Mouse (Mus musculus) forebrain, embryonic 13.5 days (tissue): Measurements from ENCODE around the gene Sumf1. TPM values are rescaled to one million over a fixed set of nuclear protein-coding genes. Genes with fewer than 3 reads are reported as not detected.

Source experiments
- ATAC-seq: fragments of 200-750 bp; cut with Nextera tagmentation; 2 replicates; pipeline ENCODE4 v1.8.0; 2017
- H3K27ac ChIP-seq: fragments of 300-500 bp; sonication (generic); 2 replicates; pipeline ENCODE4 v1.5.1; 2015; ENCODE audit warnings: inconsistent platforms, mild to moderate bottlenecking, moderate library complexity
- H3K27me3 ChIP-seq: fragments of 300-500 bp; sonication (generic); 2 replicates; pipeline ENCODE4 v1.6.1; 2015; ENCODE audit warnings: mild to moderate bottlenecking, inconsistent platforms
- H3K36me3 ChIP-seq: fragments of 300-500 bp; sonication (generic); 2 replicates; pipeline ENCODE4 v1.6.1; 2015; ENCODE audit warnings: mild to moderate bottlenecking, inconsistent platforms; ENCODE audit not compliant: poor library complexity, severe bottlenecking
- H3K4me1 ChIP-seq: fragments of 300-500 bp; sonication (generic); 2 replicates; pipeline ENCODE4 v1.6.1; 2015; ENCODE audit warnings: inconsistent platforms
- H3K4me2 ChIP-seq: fragments of 300-500 bp; sonication (generic); 2 replicates; pipeline ENCODE4 v1.6.1; 2015; ENCODE audit warnings: inconsistent platforms, mild to moderate bottlenecking, moderate library complexity
- H3K4me3 ChIP-seq: fragments of 300-500 bp; sonication (generic); 2 replicates; pipeline ENCODE4 v1.5.1; 2015; ENCODE audit warnings: mild to moderate bottlenecking, inconsistent platforms
- H3K9ac ChIP-seq: fragments of 300-500 bp; sonication (generic); 2 replicates; pipeline ENCODE4 v1.6.1; 2015; ENCODE audit warnings: mild to moderate bottlenecking, inconsistent platforms
- H3K9me3 ChIP-seq: fragments of 300-500 bp; sonication (generic); replicated peaks from 2 replicates; pipeline ENCODE4 v1.6.1; 2016; ENCODE audit warnings: inconsistent platforms
- WGBS: fragments of 180-500 bp; shearing (Covaris S2); methylation state at CpG from one replicate; pipeline ENCODE4 v1.1.7; 2015; 5-methylcytosine and 5-hydroxymethylcytosine counted together
- polyA plus RNA-seq: library from polyadenylated mRNA; unstranded; fragments of >200 nt; fragmentation: Nextera tagmentation; extraction: Ambion mirVana; gene quantifications from 2 replicates; pipeline ENCODE4 v1.2.1, GENCODE M21; 2015

The Sumf1 gene
- polyA plus RNA-seq, 1 experiment from 2014 or later, result 12.6 TPM

DNA sequence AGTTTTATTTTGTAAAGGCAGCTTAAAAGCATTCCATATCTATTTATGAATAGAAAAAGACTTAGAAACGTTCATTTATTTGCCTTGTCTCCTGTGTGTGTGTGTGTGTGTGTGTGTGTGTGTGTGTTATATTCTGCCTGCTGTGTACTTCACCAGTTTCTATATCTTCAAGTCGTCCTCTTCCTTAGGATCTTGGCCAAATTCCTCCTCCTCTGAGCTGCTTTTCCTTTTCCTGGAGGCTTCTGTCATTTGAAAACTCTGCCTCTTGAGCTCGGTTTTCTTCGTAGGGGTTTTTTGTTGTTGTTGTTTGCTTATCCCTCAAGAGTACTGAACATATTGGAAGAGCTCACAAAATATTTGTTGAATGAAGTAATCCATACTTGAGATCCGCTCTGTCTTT, 37.1 kb upstream of the Sumf1 start:
- Histone ChIP-seq H3K4me3 (no peak overlapping the region), H3K4me1 (no peaks in the 10 kb centered on the region), H3K9me3 (no peaks in the 10 kb centered on the region), H3K36me3 (no peaks in the 10 kb centered on the region), H3K27ac (no peak overlapping the region), H3K27me3 (no peaks in the 10 kb centered on the region), H3K9ac (no peak overlapping the region), H3K4me2 (no peak overlapping the region)
- ATAC-seq, result no peak
- 63% methylated on average over 5 of the region's 5 CpGs for WGBS

DNA sequence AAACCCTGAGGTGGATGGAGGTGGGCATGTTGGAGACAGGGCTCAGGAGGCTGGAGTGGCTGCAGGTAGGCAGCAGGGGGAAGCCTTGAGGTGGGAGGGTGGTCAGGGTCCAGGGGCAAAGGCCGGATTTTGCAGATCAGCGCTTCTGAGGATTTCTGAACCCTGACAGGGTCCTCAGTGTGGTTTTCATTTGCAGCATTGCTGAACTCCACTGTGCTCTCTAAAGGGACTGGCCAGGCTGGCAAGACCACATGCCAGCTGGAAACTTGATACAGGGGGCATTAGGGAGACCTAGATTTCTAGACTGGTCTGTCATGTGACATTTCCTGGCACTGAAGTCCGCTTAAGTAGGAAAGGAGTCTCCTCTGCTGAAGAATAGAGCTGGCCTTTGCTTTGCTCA, 32.6 kb upstream of the Sumf1 start:
- no peaks in the 10 kb centered on the region for H3K36me3 ChIP-seq
- H3K27ac ChIP-seq, result no peak overlapping the region

DNA sequence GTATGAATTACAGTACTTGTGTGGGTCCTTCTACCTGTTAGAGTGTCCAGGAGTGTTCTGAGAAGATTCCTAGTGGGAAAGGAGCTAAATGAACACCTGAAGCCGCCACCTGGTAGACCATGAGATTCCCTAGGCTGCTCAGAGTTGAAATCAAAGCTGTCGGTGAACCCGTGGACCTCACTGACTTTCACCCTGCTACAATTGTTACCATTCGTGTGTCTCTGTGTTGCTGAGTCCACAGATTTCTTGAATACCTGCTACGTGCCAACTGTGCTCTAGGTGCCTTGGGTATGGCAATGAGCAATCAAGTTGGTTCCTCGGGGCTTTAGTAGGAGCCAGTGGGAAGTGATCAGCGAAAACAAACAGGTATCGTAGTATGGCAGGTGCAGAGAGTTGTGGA, 31.4 kb upstream of the Sumf1 start:
- no peak overlapping the region for H3K4me3 ChIP-seq
- no peak overlapping the region for H3K27ac ChIP-seq
- no peak for ATAC-seq
- no peaks in the 10 kb centered on the region for H3K36me3 ChIP-seq
- H3K27me3 ChIP-seq, result no peaks in the 10 kb centered on the region
- peaks cover 20% of the 10 kb centered on the region for H3K4me1 ChIP-seq
- no peak overlapping the region for H3K9ac ChIP-seq
- 96% methylated on average over 8 of the region's 8 CpGs for WGBS
- H3K9me3 ChIP-seq, result no peaks in the 10 kb centered on the region
- no peak overlapping the region for H3K4me2 ChIP-seq

More for the DNA sequence above, 32.6 kb upstream of the Sumf1 start:
- no peak overlapping the region for H3K4me2 ChIP-seq
- 85% methylated on average over 3 of the region's 3 CpGs for WGBS
- peaks cover 16% of the 10 kb centered on the region for H3K4me1 ChIP-seq
- no peaks in the 10 kb centered on the region for H3K9me3 ChIP-seq
- no peak overlapping the region for H3K4me3 ChIP-seq
- H3K27me3 ChIP-seq, result no peaks in the 10 kb centered on the region
- H3K9ac ChIP-seq, result no peak overlapping the region
- no peak for ATAC-seq

DNA sequence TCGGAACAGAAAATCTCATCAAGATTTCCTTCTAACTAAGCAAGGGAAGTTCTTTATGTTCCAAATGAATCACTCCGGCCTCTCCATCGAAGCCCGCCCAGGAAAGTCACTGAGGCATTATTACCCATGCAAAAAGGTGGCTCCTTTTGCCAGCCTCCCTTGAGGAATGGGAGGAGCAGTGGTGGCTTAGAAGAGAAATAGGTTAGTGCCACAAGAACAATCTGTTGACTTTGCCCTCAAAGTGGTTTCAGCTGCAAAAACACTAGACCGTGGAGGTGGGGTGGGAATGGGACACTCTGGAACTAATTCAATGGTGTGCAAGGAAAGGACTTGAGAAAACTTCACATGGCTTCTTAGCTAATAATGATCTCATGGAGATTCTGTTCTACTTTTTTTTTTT, 30.7 kb upstream of the Sumf1 start:
- Histone ChIP-seq H3K4me2 (no peak overlapping the region), H3K36me3 (no peaks in the 10 kb centered on the region), H3K27ac (no peak overlapping the region), H3K9ac (no peak overlapping the region), H3K4me1 (peaks cover 23% of the 10 kb centered on the region), H3K4me3 (no peak overlapping the region), H3K27me3 (no peaks in the 10 kb centered on the region), H3K9me3 (no peaks in the 10 kb centered on the region)
- no peak for ATAC-seq
- 87% methylated on average over 5 of the region's 5 CpGs for WGBS

DNA sequence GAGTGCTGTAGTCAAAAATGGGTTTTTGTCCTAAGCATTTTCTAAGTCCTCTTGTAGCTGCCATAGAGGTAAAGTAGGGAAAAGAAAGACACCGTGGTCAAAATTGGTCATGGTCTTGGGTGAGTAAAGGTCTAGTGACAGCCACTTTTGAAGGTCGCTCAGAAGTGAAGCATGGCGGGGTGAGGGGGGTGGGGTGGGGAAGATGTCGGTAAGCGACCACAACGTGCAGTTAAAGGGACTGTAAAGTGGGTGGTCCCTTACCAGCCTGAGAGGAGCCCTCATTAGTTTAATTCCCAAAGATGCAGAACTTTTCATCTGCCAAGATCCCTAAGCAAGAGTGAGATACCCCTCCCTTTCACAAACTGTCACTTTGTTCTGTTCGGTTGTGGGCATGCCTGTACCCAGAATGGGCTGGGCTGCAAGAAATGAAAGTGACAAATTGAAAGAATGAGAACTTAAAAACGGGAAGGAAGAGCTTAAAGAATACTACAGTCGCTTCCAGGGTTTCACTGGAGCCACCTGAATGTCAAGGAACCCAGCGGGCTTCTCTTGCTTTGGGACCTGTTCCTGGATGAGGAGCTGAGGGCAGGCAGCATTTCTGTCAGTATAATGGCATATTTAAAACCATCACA, 29.0 kb upstream of the Sumf1 start:
- no peak for ATAC-seq
- H3K4me3 ChIP-seq, result peak overlapping the region; percentile 66
- no peaks in the 10 kb centered on the region for H3K9me3 ChIP-seq
- H3K27me3 ChIP-seq, result no peaks in the 10 kb centered on the region
- no peaks in the 10 kb centered on the region for H3K36me3 ChIP-seq
- no peak overlapping the region for H3K27ac ChIP-seq
- H3K9ac ChIP-seq, result peak overlapping the region; percentile 72; the same call in 1 of the 2 replicates
- H3K4me1 ChIP-seq, result peaks cover 23% of the 10 kb centered on the region
- WGBS, result 10% methylated on average over 10 of the region's 10 CpGs
- H3K4me2 ChIP-seq, result peak overlapping the region; percentile 92

DNA sequence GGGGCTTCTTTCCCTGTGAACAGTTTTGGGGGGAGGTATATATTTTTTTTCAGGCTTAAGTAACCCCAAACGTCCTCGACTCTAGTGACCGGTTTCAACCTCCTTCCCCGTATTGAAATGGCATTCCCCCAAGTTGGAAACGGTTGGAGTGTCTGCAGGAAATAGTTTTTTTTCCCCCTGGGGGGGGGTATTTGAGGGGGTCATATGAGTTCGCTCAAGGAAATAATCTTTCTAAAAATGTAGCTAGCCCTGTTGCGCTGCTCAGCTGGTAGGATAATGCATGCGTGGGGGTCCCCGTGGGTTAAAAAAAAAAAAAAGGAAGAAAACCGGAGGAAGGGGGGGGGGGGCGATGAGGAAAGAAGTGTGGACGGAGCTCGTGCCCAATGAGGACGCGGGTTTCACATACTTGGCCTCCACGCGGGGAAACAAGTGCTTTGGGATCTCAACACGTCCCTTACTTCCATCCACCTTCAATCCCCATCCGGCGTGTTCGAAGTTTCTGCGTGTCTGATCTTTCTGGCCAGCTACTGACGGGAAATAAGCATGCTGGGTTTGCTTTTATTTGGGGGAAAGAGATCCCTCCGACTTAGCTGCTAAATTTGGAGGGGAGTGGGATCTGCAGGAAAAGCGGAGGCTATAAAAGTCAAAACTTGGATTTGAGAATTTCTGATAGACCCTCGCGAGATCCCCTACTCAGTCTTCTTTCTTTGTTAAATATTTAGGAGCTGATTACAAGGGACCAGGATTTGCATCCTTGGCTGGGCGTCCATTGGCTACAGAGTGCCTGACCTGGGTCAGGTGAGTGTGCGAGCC, 28.3 kb upstream of the Sumf1 start:
- under 1% methylated on average over 27 of the region's 29 CpGs for WGBS
- ATAC-seq, result no peak
- H3K9me3 ChIP-seq, result no peaks in the 10 kb centered on the region
- H3K27me3 ChIP-seq, result no peaks in the 10 kb centered on the region
- no peak overlapping the region for H3K27ac ChIP-seq
- no peaks in the 10 kb centered on the region for H3K36me3 ChIP-seq
- peaks cover 23% of the 10 kb centered on the region for H3K4me1 ChIP-seq
- peak overlapping the region; percentile 92 for H3K4me2 ChIP-seq
- H3K9ac ChIP-seq, result peak overlapping the region; percentile 72
- peak overlapping the region; percentile 66 for H3K4me3 ChIP-seq

DNA sequence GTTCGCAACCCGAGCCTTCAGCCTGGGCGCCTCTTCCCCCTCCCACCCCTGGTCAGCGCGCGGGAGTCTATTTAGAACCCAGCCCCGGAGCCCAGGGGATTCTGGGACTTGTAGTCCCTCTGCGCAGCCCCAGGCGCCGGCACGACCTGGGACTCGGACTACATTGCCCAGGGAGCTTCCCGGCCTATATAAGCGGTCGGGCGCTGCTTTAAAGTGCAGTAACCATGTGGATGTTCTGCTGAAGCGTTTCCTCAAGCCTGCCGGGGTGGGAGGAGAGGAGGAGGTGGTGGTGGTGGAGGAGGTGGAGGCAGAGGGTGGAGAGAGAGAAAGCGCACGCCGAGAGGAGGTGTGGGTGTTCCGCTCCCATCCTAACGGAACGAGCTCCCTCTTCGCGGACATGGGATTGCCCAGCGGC, 27.5 kb upstream of the Sumf1 start, which contains the start of gene Itpr1:
Itpr1 (plus strand) TSS at position 216 of the 415 bp plus-strand sequence.
- Histone ChIP-seq H3K4me1 (peaks cover 23% of the 10 kb centered on the region), H3K9me3 (no peaks in the 10 kb centered on the region), H3K27ac (no peak within 1 kb of the TSS), H3K36me3 (no peaks in the 10 kb centered on the region), H3K4me3 (peak within 1 kb of the TSS; percentile 66), H3K27me3 (no peaks in the 10 kb centered on the region), H3K4me2 (peak within 1 kb of the TSS; percentile 92), H3K9ac (peak within 1 kb of the TSS; percentile 72)
- peak; percentile 100 for ATAC-seq
- under 1% methylated on average over 20 of the region's 27 CpGs for WGBS

DNA sequence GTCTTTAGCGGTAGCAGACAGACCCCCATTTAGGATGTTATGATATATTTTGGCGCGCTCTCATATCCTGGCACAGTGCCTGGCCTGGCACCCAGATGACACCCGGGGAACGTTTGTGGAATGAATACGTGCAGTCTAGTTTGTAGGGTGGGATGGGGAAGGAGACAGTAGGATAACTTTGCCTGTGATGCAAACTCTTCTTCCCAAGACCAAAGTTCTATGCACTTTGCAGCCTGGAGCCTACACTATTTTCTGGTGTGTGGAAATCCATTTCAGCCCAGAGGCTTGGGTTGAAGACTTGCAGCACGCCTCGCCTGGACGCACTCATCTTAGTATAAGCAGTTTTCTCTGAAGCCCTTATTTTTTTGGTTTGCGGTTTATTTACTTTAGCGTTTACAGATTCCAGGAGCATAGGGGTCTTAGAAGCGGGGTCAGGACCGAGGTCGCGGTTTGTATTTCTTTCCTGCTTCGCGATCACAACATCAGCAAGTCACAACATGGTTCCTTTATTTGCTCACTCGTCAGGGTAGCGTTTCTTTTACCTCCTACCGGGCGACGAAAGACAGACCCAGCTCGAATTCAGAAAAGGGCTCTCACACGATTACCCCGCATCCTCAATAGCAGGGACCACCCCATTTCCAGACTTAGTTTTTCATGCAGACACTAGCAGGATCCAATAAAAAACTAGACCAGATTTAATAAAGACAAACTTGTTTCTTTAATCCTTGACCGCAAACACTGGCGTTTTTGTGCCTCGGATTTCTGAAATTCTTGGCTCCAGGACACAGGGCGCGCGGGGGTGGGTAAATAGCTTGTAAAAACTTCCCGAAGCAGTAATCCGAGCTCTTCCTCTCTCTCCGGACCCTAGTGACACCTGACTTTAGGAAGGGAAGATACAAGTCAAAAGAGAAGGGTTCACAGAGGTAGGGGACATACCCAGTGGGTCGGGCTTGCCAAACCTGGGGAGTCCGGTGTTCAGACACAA, 26.8 kb upstream of the Sumf1 start:
- Histone ChIP-seq H3K4me3 (peak overlapping the region; percentile 66), H3K27me3 (no peaks in the 10 kb centered on the region), H3K27ac (no peak overlapping the region), H3K4me2 (peak overlapping the region; percentile 92), H3K4me1 (peaks cover 23% of the 10 kb centered on the region), H3K9ac (peak overlapping the region; percentile 63), H3K9me3 (no peaks in the 10 kb centered on the region), H3K36me3 (no peaks in the 10 kb centered on the region)
- 7% methylated on average over 36 of the region's 36 CpGs for WGBS
- peak; percentile 11 for ATAC-seq

DNA sequence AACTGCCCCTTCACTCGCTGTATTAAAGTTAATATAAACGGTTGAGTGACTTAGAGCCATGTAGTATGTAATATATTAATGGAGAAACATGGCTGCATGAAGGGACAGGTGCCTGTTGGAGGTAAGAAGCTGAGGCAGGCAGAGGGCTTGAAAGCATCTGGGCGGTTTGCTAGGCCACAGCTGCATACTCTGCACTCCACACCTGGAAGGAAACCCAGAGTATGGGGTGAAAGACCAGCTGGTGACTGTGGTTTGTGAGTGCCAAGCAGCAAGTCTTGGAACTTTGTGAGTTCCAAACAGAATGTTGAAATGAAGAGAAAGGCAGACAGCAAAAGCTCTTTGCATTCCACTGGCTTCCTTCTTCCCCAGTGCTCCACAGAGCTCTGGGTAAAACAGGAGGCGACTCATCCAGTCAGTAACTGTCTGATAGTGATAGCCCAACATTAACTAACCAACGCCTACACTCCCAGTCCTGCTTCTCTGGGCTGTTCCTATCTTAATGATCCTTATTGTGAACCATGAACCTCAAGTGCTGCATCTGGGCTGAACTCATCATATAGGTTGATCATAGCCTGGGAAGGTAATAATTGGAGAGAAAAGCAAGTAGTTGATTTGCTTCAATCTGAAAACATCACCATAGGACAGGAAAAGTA, 21.7 kb upstream of the Sumf1 start:
- Histone ChIP-seq H3K4me1 (peaks cover 5% of the 10 kb centered on the region), H3K9ac (no peak overlapping the region), H3K4me3 (no peak overlapping the region), H3K27me3 (no peaks in the 10 kb centered on the region), H3K9me3 (no peaks in the 10 kb centered on the region), H3K36me3 (no peaks in the 10 kb centered on the region), H3K4me2 (no peak overlapping the region), H3K27ac (no peak overlapping the region)
- WGBS, result 86% methylated on average over 5 of the region's 5 CpGs
- ATAC-seq, result no peak

DNA sequence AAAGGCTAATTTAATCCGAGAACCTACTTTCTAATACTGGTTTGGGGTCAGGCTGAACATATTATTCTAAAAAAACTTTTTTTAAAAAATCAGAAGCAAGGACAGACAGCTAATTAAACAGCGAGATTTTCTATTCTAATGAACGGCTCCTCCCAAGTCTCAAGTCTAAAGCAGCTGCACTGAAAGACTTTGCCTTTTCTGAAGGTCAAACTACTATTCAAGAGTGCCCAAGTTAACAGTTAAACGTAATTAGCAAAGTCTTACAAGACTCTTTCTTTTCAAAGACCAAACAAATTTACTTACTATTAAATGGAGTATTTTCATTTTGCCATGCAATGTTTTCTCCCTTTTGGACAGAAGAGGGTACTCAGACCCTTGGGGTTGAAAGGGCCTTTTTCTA, 20.8 kb upstream of the Sumf1 start:
- no peak for ATAC-seq
- Histone ChIP-seq H3K9me3 (no peaks in the 10 kb centered on the region), H3K27me3 (no peaks in the 10 kb centered on the region), H3K4me3 (no peak overlapping the region), H3K36me3 (no peaks in the 10 kb centered on the region), H3K27ac (no peak overlapping the region), H3K4me1 (no peaks in the 10 kb centered on the region), H3K9ac (no peak overlapping the region), H3K4me2 (no peak overlapping the region)
- WGBS, result 60% methylated on average over 4 of the region's 4 CpGs

DNA sequence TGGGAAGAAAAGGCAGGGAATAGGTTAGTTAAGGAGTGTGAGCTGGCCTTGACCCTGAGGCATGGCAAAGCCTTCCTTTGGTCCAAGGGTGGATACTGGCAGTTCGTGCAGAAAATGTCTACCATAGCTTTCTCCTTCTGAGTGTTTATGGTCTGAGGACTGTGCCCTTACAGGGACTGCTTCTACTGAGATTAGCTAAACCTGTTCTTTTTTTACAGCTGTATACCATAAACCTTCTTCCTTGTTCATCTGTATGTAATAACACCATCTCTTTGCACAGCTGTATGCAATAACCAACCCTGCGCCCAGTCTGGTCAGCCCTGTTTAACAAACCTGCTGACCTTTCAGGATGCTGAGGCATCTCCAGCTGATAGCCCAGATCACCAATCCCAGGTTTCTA, 18.9 kb upstream of the Sumf1 start:
- Histone ChIP-seq H3K9me3 (no peaks in the 10 kb centered on the region), H3K9ac (no peak overlapping the region), H3K27ac (no peak overlapping the region), H3K4me2 (no peak overlapping the region), H3K27me3 (no peaks in the 10 kb centered on the region), H3K36me3 (no peaks in the 10 kb centered on the region), H3K4me1 (no peaks in the 10 kb centered on the region), H3K4me3 (no peak overlapping the region)
- no peak for ATAC-seq
- 92% methylated on average over 2 of the region's 2 CpGs for WGBS
